Mouse (Mus musculus) small intestine, adult 2 months (tissue): ENCODE measurements around the gene Frk.

Experiments
- CTCF ChIP-seq: fragments of 200-500 bp; IDR thresholded peaks from 2 replicates; pipeline ENCODE4 v1.5.1; 2012; ENCODE audit warnings: low read depth, mild to moderate bottlenecking, control low read depth, inconsistent platforms, low read length, moderate library complexity, mixed read lengths; ENCODE audit not compliant: insufficient replicate concordance, insufficient read length; ENCODE audit errors: extremely low read depth
- POLR2A ChIP-seq: fragments of 200-500 bp; IDR thresholded peaks from 2 replicates; pipeline ENCODE4 v1.6.1; 2012; ENCODE audit warnings: low read depth, mild to moderate bottlenecking, control low read depth, inconsistent platforms, low read length, moderate library complexity

DNA sequence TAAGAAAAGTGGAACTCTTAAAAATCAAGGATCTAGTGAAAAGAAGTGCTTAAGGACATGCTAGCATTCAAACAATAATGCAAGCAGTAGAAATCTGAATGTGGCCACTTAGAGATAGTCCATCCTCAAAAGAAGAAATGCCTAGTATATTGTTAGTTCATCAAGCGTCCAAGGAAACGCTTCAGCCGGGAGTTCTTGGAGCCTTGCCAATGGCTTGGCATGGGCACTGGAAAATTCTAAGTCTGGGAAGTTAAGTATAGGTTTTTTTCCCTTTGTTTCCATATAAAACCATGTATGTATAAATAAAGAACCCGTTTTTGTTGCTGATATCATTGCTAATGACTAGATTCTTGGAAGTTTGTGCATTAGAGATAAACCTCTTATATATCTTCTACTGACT lies 21.7 kb upstream of the Frk start:
- no peak for TF ChIP-seq CTCF
- no peak for TF ChIP-seq POLR2A
